Mouse (Mus musculus) kidney, adult 2 months (tissue): Measurements from ENCODE around the gene Rptn.

Experiments
- CTCF ChIP-seq: fragments of 200-500 bp; conservative IDR thresholded peaks from 2 replicates; pipeline ENCODE4 v1.5.1; 2011; ENCODE audit warnings: low read depth, mild to moderate bottlenecking, control low read depth, low read length, moderate library complexity, mixed read lengths; ENCODE audit not compliant: insufficient read depth, insufficient read length
- POLR2A ChIP-seq: fragments of 200-500 bp; IDR thresholded peaks from one replicate; pipeline ENCODE4 v1.6.1; 2011; ENCODE audit warnings: low read depth, low read length, control low read depth

GRCm38 (mm10) chr3:93361933-93362574 lies 31.4 kb upstream of the Rptn start:
- TF ChIP-seq CTCF (no peak), POLR2A (no peak)
